Mouse (Mus musculus): ENCODE results near the gene P2rx6.
A peak's percentile ranks its signal among the peaks of the same experiment; 100 is the strongest.
"Not testable (repeated sequence)": the region's sequence is repeated elsewhere in the genome, so short reads cannot be mapped to it uniquely, and the experiment has no call there.

P2rx6 gene

DNA sequence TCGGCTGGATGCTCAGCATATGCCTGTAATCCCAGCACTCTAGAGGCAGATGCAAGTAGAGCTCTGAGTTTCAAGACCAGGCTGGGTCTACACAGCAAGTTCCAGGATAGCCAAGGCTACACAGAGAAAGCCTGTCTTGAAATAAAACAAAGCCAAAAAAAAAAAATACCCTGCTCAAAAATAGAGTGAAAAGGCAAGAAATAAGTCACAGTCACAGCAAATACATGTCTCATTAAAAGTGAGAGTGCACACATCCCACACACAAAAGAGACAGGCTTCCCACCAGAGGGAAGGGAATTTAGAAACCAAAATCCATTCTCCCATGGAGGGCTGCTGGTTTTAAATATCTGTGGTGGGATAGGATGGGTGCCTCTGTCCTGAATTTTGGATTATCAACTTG is 1.9 kb downstream of the P2rx6 start:
- DNase-seq, result no peak

DNA sequence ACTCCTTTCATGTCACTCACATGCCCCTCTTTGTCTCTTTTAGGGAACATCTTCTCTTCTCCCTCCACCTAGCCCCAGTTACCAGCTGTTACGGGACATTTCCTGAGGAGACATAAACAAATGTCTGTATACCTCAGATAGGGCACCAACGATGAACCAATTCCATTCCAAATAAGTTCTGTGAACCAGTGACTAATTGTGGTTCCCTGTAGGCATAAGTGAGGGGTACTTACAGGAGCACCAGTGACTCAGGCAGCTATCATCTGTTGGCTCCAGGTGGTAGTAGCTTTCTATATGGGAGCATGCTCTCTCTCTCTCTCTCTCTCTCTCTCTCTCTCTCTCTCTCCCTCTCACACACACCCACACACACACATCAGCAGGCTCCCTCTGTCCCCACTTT is 2.5 kb downstream of the P2rx6 start:
- no peak for DNase-seq

DNA sequence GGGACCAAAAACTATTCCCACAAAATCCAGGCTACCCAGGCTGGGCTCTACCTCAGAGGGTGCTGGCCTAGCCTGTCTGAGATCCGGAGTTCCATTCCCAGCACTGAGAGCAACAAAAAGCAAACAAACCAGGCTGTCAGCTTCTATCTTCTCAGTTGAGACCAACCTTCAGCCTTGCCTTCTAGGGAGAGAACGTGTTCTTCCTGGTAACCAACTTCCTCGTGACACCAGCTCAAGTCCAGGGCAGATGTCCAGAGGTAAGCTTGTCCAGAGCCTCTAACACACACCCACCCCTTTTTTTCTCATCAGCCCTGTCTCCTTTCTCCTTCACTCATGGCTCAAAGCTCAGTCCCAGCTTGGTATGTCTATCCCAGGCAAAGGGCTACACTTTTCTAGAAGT is 3.1 kb downstream of the P2rx6 start:
- no peak for DNase-seq

DNA sequence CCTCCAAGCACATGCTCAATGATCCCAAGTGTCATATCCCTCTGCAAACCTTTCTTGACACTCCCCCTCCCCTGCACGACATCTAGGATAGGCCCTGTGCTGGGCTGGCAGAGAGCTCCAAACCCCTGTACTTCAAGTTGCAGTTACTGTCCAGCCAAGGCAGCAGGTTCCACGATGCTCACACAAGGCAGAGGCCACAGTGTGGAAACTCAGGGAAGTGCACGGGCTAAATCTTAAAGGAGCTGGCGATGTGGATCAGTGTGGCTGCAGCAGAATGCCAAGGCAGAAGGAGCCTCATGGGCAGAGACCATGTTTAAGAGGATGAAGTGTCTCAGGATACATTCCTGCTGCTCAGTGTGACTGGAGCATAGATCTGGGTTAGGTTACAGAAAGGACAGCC is 4.5 kb downstream of the P2rx6 start:
- peak; percentile 20 for DNase-seq

DNA sequence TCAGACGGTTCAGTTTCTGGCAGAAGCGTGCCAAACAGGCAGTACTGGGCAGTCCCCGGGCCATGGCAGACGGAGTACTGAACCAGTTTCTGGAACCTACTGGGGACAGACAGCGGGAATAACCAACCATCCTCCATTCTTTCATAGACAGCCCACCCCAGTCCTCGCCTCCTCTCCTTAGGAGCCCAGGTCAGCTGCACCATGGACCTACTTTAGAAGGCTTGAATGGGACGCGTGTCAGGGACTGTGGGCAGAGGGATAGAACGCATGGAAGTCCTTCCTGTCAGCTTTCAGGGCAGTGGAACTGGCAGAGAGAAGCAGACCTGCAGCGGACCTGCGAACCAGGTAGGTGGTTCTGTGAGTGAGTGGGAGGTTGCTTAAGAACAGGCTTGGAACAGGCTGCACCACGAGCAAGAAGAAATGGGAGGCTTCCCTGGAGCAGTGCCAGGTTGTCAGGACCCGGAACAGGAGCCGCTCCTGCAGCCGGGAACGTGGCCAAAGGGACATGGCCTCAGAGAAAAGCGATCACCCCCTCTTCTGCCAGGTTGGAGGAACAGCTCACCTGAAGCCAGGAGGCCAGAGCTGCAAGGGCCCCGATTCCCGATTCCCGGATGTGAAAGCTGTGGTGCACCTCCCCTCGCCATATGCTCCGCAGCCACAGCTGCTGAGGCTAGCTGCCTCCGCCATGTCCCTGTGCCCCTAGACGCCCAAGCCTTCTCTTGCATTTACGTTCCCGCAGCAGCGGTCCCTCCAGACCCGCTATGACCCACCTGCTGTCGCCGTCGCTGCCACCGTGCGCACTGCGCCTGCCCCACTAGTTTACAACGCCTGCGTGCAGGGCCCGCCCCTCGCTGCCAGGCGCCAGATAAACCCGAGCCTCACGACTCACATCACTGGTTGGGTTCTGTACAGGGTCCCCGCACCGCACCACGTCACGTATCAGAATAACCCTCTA is 14.5 kb downstream of the P2rx6 start:
- peak; percentile 44 for DNase-seq

DNA sequence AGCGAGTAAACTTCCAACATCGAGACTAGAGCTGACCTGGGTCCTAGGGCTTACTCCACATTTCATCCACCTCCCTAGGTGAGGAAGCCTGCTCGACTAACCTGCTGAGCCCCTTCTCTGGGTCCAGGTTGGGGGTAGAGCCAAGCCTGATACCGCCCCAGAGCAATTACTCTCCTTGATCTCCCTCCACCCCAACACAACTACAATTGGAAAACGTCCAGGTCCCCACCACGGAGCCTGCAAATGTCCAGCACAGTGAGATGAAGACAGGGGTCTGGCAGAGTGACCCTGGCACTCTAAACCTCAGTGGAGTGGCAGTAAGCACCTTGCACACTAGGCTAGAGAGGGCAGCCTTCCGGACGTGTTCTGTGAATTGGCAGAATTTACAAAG is 15.1 kb downstream of the P2rx6 start:
- DNase-seq, result no peak

DNA sequence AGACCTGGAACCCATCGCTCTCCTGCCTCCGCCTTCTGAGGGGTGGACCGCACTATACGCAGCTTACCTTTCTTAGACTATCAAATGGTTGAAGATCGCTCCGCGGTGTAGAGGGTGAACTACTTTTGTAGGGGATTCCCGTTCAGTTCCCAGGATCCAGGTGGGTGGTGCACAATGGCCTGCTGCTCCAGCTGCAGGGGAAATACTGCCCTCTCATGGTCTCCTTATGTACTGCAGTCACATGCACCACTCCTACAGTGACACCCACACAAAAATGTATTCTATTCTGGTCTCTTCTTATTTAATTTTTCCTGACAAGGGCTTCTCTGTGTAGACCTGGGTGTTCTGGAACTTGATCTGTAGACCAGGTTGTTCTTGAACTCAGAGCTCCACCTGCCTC is 21.4 kb downstream of the P2rx6 start, which contains the start of gene Slc7a4:
Gene Slc7a4 (minus strand): TSS at position 151 of the 400 bp plus-strand sequence.
- peak; percentile 63 for DNase-seq

DNA sequence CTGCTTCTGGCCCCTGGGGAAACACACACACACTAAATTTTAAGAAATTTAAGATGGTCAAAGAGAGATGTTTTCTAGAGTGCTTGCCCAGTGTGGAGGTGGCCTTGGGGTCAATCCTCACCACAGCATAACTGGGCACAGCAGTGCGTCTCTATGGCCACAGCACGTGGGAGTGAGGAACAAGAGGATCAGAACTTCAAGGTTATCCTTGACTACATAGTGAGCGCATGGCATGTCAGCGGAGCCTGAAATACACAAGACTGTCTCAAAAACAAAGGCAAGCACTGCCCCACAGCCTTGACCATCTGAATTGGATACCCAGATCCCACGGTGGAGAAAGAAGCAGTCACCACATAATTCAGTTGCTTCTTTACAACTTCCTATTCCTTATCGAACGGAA is 22.9 kb downstream of the P2rx6 start:
- no peak for DNase-seq

DNA sequence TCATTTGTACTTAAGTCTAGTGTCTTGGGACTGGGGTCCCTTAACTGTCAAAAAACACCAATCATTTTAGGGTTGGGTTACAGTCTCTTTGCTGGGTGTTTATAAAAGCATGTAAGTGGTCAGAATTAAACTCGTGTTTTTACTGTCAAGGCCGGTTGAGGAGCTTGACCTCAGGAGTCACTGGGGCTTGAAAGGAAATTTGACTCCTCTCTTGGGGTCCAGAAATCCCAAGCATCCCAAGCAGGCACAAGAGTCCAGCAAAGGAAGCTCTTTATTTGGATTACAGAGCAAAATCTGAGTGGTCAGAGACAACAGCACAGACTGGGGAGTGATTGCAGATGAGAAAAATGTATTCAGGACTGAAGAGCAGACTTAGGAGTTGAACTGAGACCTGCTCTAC is 29.0 kb downstream of the P2rx6 start:
- peak; percentile 44 for DNase-seq

DNA sequence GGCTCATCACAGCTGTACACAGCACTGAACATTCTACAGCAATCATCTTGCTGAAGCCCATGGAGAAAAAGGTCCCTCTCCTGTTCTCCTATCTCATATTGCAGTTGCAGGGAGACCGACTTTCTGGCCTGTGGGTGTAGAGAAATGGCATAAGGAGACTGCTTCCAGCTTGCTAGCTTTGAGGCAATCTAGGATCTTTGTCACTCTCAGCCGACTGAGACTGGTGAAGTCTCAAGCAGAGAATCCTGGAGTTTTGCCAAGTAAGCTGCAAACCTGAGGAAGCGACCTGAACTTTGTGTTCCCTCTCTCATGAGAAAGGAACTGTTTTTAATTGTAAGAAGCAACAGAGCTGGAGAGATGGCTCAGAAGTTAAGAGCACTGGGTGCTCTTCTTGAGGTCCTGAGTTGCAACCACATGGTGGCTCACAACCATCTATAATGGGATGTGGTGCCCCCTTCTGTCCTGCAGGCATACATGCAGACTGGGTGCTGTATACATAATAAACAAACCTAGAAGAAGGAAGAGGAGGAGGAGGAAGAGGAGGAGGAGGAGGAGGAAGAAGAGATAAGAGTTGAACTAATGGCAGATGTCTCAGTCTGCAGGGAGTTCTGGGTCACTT is 39.4 kb downstream of the P2rx6 start:
- DNase-seq, result peak; percentile 5

DNA sequence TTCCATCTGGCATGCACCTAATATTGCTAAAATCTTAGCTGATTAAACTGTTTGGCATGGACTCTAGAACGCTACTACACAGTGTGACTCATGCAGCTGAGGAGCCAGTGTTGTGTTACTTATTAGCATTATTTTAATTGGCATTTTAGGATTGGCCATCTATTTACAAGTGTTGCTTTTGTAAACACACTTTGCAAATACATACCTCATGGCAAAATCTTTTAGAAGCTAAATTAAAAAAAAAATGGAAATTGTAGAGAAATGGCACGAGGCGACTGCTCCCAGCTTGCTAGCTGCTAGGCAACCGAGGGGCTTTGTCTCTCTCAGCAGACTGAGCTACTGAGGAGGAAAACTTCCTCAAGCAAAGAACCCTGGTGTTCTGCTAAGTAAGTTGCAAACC is 43.3 kb downstream of the P2rx6 start:
- no peak for DNase-seq

DNA sequence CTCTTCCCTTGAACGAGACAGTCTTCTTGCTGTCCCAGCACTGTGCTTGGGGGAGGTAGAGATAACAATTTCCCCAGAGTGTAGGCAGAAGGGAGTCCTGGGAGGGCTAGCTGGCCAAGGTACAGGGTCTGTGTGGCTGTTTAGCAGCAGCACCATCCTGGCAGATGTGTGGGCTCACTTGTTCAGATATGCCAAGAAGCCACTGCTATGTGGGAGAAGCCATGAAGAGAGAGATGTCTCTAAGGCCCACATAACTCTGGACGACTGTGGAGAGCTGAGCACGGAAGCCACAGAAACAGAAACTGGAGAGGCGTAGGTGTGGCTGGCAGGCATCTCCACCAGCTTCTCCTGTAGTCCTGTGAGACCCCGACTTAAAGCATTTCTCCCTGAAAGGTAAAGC is 44.0 kb downstream of the P2rx6 start:
- DNase-seq, result no peak

DNA sequence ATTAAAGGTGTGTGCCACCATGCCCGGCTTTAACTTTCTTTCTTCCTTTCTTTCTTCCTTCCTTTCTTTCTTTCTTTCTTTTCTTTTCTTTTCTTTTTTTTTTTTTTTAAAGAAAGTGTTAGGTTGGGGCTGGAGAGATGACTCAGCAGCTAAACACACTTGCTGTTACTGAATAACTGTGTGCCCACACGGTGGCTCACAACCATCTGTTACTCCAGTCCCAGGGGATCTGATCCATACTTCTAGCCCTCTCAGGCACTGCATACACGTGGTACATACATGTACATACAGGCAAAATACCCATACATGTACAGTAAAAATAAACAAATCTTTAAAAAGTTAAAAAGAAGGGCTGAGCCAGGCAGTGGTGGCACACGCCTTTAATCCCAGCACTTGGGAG is 49.7 kb downstream of the P2rx6 start:
- DNase-seq, result no peak

DNA sequence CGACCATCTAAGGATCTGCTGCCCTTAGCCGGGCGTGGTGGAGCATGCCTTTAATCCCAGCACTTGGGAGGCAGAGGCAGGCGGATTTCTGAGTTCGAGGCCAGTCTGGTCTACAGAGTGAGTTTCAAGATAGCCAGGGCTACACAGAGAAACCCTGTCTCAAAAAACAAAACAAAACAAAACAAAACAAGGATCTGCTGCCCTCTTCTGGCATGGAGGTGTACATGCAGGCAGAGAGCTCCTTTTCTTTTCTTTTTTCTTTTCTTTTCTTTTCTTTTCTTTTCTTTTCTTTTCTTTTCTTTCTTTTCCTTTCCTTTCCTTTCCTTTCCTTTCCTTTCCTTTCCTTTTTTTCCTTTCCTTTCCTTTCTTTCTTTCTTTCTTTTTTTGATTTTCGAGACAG is 53.1 kb downstream of the P2rx6 start:
- DNase-seq, result not testable (repeated sequence)

DNA sequence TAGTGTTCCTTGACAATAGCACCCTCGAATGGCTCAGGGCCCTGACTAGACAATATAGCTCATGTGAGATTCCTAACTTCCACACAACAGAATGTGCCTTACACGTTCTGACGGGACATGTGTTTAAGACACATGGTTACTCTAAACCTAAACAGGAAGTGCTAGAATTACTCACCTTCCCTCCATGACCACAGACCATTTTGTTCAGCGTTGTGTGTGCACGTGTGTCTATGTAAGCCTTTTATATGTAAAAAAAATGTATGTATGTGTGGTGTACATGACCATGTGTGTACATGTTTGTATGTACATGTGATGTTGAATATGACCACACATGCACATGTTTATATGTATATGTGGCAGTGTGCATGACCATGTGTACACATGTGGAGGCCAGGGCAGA is 54.5 kb downstream of the P2rx6 start:
- no peak for DNase-seq

DNA sequence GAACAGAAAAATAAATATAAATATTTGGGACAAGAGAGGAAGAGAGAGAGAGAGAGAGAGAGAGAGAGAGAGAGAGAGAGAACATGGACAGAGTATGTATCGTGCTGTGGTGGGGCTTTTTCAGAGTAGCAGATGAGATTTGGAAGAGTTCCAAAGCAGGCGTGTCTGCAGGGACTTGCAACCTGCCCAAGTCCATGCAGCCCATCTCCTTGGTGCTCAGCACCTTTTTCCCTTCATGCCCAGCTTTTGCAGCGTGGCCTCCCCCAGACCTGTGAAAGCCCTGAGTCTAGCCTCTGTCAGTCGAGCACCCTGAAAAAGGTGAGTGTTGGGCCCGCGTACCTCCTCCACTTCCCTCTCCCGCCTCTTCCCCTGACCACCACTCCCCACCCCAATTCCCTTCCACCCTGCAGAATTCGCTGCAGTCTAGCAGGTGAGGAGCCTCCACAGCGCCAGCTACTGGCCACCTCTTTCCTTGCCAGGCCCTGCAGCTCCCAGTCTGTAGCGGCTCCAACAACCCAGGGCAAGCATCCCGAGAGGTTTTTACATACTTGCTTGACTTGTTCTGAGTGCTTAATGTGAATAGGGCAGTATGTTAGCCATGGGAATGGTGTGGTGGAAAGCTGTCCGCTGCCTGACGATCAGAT is 56.4 kb downstream of the P2rx6 start:
- DNase-seq, result peak; percentile 74

DNA sequence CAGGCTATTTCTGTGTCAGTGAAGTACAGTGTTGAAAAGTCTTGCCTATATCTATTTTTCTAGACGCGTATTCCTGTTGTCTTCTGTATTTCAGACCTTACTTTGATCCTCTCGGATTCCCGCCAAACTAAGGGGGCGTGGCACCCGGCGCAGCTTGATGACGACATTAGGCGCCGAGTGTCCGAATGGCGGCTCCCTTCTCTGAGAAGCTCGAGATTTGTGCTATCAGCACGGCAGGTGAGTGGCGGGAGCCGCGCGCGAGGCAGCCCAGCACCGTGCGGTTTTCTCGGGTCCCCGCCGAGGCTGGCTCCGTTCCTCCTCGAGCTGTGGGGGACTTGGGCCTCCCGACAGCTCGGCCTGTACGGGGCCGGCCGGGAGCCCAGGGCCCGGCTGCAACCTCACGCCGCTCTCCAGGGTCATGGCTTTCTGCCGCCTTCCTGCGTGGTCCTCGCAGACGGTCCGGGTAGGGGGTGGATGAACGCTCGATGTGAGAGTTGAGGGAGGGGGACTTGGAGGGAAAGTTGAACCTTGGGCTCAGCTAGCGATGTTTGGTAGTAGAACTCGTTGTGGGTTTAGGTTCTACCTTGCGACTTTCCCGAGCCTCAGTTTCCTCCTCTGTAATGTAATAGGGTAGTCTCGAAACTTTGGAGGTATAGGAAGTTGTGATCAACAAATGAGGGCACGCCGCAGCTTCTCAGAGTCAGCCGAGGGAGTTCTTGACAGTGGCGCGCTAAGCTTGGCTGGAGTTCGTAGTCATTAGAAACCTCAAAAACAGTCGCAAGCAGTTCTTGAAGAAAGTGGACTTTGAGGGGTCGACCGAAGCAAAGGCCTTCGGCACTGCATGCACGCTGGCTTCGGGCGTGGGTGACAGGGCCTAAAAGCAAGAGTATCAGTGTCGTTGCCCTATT is 57.8 kb downstream of the P2rx6 start, which contains the start of gene Smpd4:
Gene Smpd4 (plus strand): TSS at position 157 of the 908 bp plus-strand sequence.
- DNase-seq, result peak; percentile 91

DNA sequence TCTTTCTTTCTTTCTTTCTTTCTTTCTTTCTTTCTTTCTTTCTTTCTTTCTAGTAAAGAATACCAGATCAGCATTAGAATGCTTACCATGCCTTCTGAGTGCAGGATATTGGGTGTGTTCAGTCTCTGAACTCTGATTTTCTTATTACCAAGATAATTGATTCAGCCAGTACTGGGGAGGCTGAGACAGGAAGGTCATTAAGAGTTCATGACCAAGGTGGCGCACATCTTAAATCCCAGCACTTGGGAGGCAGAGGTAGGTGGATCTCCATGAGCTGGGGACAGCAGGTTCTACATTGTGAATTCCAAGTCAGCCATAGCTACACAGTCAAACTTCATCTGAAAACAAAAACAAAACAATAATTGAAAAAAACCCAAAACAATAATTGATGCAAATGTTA is 60.3 kb downstream of the P2rx6 start:
- no peak for DNase-seq

DNA sequence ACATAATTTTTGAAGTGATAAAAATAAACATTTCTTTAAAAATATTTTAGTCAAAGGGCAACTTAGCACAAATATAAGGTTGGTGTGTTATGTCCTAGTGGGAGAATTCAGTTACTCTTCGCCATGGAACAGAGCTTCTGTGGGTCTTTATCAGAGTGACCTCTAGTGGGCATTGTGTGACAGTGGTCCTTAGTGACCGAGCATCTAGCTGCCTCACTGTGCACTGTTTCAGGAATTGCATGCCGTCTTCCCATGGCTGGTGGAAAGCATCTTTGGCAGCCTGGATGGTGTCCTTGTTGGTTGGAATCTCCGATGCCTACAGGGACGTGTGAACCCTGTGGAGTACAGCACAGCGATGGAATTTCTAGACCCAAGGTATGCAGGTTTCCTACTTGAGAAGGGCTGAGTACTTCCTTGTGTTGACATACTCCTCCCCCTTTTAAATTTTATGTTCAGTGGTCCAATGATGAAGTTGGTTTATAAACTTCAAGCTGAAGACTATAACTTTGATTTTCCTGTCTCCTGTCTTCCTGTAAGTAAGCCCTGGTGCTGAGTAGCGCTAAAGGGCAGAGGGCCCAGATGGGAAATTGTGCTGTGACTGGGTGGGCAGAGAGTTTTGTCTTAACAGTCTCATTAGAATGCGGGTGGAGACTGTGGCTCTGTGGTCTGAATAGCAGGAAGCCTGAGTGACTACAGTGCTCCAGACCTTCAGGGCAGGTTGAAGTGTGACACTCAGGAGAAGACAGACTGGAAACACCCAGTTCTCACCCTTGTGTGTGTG is 64.0 kb downstream of the P2rx6 start:
- DNase-seq, result peak; percentile 66

DNA sequence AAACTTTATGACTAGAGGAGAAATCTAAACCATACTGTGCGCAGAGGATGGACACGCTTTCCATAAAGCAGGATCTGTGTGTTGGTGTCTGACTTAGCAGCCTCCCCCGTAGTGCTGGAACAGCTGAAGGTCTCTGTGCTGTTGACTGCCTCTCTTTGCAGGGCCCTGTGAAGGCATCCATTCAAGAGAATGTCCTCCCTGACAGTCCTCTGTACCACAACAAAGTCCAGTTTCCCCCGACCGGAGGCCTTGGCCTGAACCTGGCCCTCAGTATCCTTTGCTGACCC is 64.5 kb downstream of the P2rx6 start:
- DNase-seq, result no peak

Data from embryo, embryonic 11 days (tissue).